Mouse (Mus musculus): ENCODE measurements around the gene Card14. TPM values are rescaled to one million over a fixed set of nuclear protein-coding genes. Genes with fewer than 3 reads are reported as not detected.
"Not testable (repeated sequence)": the region's sequence is repeated elsewhere in the genome, so short reads cannot be mapped to it uniquely, and the experiment has no call there.

Card14 gene
- polyA plus RNA-seq, 3 experiments from 2014 or later, result not detected

DNA sequence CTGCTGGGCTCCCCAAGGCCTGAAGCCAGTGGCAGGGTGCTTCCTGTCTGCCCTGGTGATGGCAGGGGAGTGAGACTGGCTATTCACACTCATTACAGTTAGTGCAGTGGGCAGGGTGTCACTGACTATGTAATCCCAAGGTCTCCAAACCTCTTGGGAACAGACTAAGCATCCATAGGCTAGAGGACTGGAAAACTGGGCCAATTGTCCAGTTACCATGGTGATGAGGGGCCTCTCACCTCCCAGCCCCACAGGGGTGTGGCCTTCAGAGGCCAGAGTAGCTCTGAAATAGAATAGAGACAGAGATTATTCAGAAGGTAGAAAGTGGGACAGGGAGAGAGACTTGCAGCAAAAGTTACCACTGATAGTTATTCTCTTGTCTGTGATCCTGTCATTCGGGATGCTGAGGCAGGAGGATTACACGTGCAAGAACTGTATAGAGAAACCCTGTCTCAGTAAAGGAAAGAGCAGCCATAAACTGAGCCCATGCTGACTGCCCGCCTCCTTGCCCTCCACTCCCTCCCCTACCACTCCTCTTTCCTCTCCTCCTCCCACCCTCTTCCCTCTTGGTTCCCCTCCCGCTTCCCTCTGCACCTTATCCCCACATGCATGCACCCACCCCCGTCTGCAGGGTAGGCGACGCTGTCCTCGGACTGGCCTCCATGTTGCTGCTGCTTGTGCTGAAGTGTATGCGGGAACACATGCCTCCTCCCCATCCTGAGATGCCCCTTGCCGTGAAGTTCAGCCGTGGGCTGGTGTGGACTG lies 55.4 kb downstream of the Card14 start:
- no peak for ATAC-seq

DNA sequence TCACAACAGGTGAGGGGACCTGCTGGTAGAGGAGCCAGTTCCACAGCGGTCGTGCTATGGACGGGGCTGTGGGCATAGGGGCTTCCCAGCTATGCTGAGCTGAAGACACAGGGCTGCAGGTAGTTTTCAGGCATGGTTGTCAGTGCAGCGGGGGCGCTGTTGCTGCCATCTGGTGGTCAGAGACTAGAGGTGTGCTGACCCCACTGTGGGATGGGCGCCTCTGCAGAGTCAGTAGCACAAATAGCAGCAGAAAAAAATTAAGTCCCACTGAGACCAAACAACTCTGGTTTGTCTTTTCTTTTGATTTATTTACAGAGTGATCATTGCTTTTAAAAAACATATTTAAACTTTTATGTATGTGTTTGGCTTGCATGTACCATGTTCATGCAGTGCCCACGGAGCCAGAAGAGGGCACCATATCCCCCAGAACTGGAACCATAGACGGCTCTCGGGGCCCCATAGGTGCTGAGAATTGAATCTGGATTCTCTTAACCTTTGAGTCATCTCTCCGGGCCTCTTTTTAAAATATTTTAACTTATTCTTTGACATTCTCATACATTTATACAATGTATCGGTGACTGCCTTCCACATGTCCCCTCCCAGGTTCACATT lies 56.1 kb downstream of the Card14 start:
- ATAC-seq, result peak; percentile 79

DNA sequence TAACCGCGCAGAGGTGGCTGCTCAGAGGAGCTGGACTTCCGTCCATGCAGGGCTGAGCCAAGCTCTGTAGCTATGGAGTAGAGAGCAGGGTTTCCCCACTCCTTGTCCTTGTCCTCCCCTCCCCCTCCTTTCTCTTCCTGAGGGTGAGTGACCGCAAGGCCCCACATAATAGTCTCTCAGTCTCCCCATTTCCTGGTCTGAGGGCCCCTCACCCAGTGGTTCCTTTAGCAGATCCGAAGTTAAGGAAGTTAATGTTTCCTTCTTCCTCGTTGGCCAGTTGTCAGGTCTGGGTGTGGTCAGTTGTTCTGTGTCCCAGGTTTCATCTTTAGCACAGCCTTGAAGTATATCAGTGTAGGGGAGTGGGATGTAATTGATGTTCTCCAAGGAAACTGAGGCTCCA lies 67.9 kb downstream of the Card14 start:
- ATAC-seq, result no peak

DNA sequence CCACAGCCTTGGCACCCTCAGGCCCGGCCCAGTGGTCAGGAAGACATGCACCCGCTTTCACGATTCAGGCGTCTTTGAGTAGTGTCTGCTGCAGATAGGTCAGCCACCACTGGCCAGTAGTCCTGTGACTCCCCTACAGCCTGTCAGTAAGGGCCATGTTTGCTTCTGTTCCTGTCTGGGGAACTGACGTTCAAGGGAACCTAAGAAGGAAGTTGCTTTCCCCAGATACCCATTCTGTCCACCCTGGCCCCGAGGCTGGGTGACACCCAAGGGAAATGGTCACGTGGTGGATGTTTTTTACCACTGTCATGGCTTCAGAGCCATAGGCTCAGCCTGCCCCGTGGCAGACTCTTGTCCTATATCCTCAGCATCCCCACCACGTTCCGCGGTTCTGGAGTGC lies 69.8 kb downstream of the Card14 start:
- no peak for ATAC-seq

DNA sequence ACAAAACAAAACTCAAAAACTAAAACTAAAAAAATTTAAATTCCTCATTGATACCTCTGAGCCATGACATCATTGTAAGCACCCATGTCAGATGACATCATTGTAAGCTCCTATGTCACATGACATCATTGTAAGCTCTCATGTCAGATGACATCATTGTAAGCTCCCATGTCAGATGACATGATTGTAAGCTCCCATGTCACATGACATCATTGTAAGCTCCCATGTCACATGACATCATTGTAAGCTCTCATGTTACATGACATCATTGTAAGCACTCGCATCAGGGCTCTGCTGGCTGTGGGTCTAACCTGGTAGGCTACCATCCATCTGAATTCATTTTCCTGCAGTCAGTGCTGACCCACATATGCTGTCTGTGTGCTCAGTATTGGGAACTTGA lies 71.0 kb downstream of the Card14 start:
- no peak for ATAC-seq

DNA sequence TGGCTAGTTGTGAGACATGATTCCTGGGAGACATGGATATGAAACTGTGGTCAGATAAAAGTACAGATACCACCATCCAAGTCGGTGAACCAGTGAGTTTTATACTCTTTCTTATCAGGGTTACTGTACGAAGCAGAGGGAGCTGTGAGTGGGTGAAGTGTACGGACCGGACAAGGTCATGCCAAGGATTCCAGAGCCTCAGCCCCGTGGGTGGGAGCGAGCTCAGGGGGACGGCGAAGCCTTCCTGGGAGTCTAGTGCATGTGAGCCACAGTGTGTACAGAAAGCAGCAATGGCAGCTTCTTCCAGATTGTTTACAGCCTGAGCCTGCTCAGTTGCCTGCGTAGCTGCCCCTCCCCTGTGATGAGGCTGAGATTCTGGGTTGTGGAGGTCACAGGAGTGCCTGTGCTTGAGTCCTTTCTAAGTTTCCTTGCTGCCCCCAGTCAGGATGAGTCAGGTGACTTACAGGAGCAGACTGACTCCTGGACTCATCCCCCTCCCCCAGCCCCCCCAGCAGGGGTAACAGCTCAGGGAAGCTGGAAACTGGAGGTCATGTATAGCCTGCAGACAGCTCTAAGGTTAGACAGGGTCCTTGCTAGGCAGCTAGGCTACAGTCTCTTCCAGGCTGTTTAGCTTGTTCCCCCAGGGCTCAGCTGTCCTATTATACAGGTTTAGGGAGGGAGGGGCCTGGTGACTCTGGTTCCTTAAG lies 74.2 kb downstream of the Card14 start:
- ATAC-seq, result no peak

DNA sequence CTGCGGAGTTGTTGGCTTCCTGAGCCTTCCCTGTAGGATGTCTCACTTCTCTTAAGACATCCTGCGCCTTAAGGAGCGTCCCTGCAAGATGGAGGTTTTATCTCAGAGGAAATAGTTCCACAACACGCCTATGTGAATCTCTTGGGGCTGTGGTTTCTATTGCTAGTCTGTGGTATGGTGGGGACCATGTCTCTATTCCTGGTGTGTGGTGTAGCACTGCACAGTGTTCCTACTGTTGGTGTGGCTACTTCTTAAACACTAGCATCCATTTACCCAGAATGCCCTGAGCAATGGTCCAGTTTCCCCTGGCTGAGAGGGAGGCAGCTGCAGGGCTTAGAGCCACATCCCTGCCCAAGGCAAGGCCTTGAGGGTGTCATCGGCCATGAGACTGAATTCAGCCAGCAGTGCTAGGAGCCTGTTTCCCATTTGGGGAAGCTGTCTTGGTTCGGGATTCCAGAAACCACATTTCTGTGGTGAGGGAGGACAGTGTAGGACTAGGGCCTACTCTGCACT lies 74.8 kb downstream of the Card14 start:
- no peak for ATAC-seq

DNA sequence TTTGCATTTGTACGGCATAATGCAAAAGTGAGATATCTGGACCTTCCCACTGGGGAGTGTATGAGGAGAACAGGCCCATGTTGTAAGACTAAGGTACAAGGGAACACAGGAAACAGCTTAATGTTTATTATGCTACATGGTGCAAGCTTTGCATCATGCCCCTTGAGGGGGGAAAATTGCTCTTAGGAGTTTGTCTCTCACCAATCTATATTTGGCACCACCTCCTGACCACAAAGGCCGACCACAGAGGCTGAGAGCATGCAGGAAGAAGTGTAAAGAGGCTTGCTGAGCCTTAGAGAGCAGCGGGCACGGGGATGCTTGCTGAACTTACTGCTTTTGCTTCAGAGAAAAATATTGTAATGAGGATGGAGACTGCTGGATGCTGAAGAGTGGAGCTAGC lies 77.3 kb downstream of the Card14 start:
- peak; percentile 85 for ATAC-seq

DNA sequence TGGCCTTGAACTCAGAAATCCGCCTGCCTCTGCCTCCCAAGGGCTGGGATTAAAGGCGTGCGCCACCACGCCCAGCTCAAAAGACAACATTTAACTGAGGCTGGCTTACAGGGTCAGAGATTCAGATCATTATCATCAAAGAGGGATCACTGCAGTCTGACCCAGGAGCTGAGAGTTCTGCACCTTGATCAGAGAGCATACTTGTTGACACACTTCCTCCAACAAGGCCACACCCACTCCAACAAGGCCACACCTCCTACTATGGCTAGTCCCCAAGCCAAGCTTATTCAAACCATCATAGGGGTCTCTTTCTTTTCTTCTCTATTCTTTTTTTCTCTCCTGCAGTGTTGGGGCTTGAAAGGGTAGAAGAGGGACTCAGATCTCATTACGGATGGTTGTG lies 78.7 kb downstream of the Card14 start:
- no peak for ATAC-seq

DNA sequence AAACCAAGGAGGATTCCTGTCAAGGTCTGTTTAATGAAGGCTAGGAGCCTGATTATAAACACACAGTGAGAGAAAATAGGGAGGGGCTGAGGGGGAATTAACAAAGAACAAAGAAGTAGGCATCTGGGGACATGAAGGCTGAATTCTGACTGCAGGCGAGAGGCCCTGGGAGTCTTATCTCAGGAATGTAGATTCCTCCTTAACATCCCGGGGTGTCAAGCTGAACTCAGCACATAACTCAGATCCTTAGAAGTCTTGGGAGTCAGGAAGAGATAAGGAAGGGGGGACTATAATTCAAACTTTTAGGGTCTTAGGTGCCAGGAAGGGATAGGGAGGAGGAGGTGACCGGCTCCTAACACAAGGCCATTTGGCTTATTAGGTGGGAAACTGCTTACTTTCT lies 79.7 kb downstream of the Card14 start:
- not testable (repeated sequence) for ATAC-seq

DNA sequence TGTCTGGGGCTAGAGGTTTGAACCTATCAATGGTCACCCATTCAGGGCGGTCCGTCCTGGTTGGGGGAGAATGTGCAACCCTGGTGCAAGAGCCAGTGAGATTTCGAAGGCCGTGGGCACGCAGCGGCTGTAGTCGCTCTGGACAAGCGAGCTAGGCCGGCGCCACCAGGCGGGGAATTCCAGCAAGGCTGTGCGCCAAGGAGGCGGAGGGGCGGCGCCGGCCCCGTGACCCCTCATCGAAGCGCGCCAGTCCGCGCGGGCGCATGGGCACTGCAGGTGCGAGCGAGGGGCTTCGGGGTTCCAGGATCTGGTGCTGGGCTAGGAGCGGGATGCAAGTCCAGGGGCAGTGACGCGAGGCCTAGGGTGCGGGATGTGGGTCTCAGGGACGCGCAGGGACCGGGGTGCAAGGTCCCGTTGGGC lies 82.3 kb downstream of the Card14 start:
- no peak for ATAC-seq

DNA sequence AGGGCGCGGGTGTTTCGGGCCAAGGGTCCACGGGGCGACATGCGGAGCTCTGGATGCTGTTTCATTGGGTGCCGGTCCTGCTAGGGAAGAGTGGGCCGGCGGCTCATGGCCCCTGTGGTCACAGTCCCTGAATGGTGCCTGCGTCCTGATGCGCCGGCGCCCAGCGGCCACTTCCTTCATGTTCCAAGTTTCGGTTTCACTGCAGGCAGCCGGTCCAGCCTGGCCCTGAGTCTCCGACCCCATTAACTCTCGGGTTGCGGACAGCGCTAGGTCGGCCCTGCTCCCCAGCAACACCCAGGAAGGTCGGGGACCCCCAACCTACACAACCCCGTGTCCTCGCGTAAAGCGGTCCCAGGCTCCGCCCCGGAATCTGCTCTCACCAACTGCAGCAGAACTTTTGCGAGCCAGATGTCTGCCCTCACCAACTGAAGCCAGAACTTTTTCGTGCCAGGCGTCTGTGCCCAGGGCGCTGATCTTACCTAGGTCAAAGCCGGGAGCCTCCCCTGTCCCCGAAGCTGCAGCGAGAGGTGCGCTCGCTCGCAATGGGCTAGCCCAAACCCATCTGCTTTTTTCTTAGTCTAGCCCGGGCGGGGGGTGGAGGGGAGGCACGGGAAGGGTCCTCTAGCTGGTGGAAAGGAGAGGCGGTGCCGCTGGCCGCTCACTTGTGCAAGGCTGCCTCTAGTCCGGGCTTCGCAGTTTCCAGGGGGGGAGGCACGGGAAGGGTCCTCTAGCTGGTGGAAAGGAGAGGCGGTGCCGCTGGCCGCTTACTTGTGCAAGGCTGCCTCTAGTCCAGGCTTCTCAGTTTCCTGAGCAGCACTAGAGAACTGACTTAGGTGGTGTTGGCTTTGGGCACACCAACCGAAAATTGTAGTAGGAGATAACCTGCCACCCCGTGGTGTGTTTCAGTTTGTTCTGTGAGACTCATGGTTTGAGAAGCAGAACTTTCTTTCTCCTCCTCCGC lies 83.0 kb downstream of the Card14 start:
- peak; percentile 35 for ATAC-seq

DNA sequence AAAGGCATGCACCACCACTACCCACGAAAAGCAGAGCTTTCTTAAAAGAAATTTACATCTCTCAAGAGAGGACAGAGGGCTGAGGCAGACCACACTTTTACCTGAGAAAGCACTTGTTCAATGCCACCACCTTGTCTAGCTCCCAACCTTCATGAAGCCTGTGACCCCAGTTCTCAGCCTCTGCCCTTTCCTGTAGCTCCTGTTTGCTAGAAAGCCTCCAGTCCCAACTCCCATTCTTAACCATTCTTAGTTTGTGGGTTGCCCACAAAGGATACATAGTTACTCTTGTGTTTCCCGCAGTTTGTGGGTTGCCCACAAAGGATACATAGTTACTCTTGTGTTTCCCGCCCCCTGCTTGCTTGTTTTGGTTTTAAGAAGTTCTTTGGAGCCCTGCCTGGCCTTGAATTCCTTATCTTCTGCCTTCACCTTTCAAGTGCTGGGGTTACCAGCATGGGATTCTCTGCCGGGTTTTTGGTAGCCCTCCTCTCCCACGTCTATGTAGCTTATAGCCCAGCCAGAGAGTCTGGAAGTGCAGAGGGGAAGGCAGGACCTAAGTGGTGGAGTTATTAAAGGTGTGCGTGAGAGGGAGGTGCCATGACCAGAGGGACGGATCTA lies 83.9 kb downstream of the Card14 start:
- no peak for ATAC-seq

DNA sequence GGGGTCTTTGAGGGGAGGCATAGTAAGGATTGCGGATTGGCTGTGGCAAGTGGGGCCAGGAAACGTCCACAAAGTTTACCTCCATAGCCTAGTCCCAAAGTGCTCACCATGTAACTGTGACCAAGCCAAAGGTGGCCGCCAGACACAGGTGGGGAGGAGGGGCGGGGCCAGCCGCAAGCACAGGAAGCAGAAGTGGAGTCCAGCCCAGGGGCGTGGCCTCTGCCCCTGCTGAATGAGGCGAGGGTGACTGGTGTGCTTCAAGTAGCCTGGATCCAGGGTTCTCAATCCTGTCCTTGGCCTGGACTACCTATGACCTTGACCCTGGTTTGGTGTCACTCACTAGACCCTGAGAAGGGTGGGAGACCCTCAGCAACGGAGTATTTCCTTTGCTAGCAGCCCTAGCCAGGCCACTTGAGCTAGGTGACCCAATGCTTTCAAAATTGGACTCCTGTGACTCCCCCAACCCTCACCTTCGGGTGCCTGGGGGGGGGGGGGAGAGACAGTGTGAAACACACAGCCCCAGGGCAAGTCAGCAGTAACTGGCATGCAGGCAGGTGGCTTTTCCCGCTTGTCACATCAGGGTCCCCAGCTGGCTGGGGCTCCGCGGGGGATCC lies 84.5 kb downstream of the Card14 start:
- peak; percentile 55 for ATAC-seq

DNA sequence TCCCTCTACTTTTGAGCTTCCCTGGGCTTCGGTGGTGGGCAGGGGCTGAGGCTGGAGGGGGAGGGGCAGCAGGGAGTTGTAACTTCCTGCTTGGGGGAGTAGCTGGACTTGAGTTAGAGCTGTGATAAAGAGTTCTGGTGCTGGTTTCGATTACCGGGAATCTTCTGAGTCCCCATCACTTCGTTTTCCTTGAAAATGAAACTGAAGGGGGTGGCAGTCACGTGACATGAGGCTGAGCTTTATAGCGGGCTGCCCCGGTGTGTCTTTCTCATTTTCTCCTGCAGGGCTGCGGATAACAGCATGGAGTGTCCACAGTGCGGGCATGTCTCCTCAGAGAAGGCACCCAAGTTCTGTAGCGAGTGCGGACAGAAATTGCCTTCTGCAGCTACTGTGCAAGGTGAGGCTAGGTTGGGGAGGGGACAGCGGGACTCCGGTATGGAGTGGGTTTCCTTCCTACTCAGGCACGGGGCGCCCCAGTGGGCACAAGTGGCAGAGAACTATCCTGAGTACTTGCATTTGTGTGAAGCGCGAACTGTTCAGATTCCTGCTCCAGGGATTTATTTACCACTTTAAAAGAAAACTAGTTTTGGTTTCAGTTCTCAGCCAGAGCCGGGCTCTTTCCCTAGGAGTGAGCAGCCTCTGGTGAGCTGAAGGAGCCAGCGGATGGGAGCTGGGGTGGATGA lies 85.4 kb downstream of the Card14 start, which contains the start of gene Rnf213:
TSS of gene Rnf213 (plus strand) at position 301 of the 683 bp plus-strand sequence.
- peak; percentile 57 for ATAC-seq

DNA sequence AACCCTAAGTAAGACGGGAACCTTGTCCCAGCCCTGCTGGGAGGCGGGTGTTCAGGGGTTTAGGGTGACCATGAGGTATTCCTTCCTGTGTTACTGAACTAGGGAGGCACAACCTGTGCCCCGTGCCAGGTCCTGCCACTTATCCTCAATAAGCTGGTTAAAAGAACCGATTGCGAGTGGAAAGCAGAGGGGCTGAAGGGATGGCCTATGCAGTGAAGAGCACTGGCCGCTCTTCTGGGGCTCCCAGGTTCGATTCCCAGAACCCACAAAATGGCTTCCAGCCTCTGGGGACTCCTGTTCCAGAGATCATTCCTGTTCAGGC lies 85.9 kb downstream of the Card14 start:
- ATAC-seq, result no peak

DNA sequence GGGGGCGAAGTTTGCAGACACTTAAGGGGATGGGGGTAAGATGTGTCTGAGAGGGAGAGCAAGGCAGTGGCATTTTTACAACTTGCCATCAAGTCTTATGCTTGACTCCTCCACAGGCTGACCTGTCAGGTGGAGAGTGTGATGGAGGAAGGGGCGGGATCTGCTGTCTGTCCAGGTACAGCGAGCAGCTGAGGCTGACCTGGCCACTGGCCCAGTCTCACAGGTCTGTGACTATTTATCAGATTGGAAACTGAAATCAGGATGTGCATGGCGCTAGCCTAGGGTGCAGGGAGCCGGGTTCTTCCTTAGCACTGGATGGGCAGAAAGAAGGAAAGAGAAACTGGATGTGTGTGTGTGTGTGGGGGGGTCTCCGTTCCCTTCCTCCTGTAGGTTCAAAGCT lies 86.6 kb downstream of the Card14 start:
- no peak for ATAC-seq
